Mouse (Mus musculus) frontal cortex, adult (tissue): ENCODE results near the gene Rabif.
A peak's percentile ranks its signal among the peaks of the same experiment; 100 is the strongest.

ENCODE experiments used
- ATAC-seq: cut with Nextera tagmentation; 2 replicates; pipeline ENCODE4 v1.9.2; 2017; ENCODE audit warnings: mild to moderate bottlenecking, moderate library complexity, mixed read lengths; ENCODE audit not compliant: low TSS enrichment

Rabif gene

DNA sequence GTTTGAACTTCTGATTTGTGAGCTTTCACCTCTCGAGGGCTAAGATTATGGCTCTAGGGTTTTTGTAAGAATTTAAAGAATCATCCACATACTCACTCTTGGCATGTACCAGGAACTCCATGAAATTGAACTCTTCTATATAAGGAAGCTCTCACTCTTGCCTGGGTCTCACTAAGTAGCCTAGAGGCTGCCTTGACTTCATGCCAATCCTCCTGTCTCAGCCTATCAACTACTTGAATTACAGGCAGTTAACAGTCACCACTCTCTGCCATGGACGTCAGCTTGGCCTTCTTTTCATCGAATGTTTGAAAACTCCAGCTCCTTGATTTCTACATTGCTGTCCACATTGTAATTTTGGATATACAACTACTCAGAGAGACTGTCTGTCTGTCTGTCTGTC is 57.9 kb downstream of the Rabif start:
- no peak for ATAC-seq

- no peak for ATAC-seq
Observed at GRCm38 (mm10) chr1:134555240-134555870, 60.9 kb downstream of the Rabif start.

GRCm38 (mm10) chr1:134555871-134556670 is 61.6 kb downstream of the Rabif start:
- peak; percentile 6; the same call in 1 of the 2 replicates for ATAC-seq

DNA sequence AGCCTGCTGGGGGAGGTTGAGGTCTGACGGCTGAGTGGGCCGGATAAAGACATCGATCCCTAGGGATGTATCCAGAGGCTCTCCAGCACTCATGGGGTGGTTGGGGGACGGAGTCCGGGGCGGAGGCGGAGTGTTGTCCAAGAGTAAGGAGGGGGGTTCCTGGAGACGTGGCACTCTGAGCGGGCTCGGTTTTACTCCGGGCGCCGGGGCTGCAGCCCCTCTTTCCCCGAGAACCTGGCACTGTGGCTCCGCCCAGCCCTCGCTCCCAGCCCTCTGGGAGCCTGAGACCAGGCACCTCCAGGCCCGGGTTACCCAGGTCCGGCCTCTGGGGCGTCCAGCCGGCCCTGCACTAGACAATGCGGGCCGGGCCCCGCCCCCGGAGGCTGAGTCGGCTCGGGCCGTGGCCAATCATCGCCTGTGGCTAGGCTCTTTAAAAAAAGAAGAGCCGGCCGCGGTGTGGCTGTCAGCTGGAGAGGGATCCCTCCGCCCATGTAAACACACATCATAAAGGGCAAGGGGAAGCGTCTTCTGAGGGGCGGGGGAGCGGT is 62.3 kb downstream of the Rabif start:
- ATAC-seq: peak; percentile 81
